Mouse (Mus musculus): ENCODE results near the gene Ints7. TPM values are rescaled to one million over a fixed set of nuclear protein-coding genes. Genes with fewer than 3 reads are reported as not detected.

The Ints7 gene
- polyA plus RNA-seq, 1 experiment from 2014 or later = 62.9 TPM

DNA sequence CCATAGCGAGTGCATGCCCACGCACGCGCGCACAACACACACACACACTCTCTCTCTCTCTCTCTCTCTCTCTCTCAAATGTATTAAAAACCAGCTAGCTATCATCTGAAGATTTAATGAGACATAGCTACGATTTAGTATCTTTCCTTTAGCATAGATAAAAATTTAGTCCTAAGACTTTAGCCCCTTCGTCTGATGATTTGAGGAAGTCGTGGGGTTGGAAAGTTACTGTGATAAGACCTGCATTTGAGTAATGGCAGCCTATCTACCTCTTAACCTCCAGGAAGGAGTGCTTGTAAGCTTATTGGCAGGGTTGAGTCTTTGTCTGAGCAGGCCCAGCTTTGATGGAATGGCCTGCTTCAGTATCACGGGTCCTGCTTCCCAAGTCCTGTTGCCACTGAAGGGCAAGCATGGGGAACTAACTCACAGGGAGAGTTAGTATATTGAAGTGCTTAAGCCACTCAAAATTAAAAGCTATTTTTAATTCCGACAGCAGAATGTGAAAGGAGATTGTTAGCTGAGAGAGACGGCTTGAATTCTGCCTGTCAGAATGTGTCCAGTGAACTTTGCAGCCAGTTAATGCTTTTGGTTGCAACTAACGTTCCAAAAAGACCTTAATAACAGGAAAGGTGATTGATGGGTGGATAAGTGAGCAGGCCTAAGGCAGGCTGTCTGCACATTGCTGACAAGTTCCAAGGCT, 42.8 kb downstream of the Ints7 start:
- Histone ChIP-seq H3K9ac (no peak overlapping the region), H3K27me3 (replicated peaks) (no peaks in the 10 kb centered on the region), H3K9me3 (no peaks in the 10 kb centered on the region), H3K4me1 (no peaks in the 10 kb centered on the region), H3K4me3 (no peak overlapping the region), H3K36me3 (peaks cover 88% of the 10 kb centered on the region), H3K4me2 (replicated peaks) (no peak overlapping the region), H3K27ac (no peak overlapping the region)
- ATAC-seq (ENCODE audit: low FRiP score, low read depth) = no peak
- WGBS = 94% methylated on average over 12 of the region's 12 CpGs

DNA sequence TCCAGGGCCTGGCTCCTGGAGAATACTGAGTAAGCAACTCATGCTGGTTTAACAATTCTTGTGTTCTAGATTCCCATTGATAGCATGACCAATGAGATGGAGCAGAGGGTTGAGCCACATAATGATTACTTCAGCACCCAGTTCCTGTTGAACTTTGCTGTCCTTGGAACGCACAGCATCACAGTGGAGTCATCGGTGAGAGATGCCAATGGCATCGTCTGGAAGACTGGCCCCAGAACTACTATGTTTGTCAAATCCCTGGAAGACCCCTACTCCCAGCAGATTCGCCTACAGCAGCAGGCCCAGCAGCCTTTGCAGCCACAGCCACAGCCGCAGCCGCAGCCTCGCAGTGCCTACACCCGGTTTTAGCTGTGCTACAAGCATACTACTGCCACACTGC, 45.7 kb downstream of the Ints7 start:
- H3K9me3 ChIP-seq = no peaks in the 10 kb centered on the region
- H3K4me3 ChIP-seq = no peak overlapping the region
- H3K27me3 ChIP-seq (replicated peaks) = no peaks in the 10 kb centered on the region
- no peaks in the 10 kb centered on the region for H3K4me1 ChIP-seq
- 95% methylated on average over 8 of the region's 8 CpGs for WGBS
- no peak overlapping the region for H3K27ac ChIP-seq
- no peak overlapping the region for H3K9ac ChIP-seq
- H3K36me3 ChIP-seq = peaks cover 65% of the 10 kb centered on the region
- no peak for ATAC-seq (ENCODE audit: low FRiP score, low read depth)
- H3K4me2 ChIP-seq (replicated peaks) = no peak overlapping the region

DNA sequence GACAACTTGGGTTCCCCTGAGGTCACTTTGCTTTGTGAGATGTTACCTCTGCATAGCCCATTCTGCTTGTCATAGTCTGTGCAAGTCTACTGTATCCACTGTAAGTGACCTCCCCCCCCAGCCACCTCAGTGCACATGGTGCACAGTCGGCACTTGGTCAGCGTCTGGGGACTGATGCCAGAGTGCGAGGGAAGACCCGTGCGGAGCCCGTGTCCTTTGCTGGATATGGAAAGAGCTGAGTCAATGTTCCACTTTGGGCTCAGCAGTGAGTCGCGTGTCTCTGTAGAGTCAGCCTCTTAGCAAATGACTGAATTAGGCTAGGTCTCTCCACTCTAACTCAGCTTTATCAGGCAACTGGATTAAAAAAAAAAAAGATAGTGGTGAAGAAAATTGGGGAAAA, 47.4 kb downstream of the Ints7 start:
- Histone ChIP-seq H3K27me3 (replicated peaks) (no peaks in the 10 kb centered on the region), H3K36me3 (peaks cover 48% of the 10 kb centered on the region), H3K27ac (no peak overlapping the region), H3K9ac (no peak overlapping the region), H3K4me1 (no peaks in the 10 kb centered on the region), H3K4me3 (no peak overlapping the region), H3K4me2 (replicated peaks) (no peak overlapping the region), H3K9me3 (no peaks in the 10 kb centered on the region)
- ATAC-seq (ENCODE audit: low FRiP score, low read depth) = no peak
- WGBS = 97% methylated on average over 8 of the region's 8 CpGs

DNA sequence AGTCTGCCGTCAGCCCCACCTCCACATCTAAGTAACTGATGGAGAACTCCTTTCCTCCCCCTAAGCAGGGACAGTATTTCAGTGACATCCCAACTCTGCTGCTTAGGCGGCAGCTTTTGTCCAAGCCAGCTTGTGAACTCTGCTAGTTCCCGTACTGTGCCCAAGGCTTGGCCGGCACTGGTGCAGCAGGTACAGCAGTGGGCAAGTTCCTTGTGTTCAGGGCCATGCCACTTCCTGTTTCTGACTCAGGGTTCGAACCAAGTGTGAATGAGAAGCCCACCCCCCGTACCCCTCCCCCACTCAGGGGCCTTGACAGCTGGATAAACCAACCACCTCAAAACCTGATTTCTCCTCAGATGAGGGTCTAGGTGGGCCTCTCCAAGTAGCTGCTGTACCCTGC, 49.1 kb downstream of the Ints7 start:
- Histone ChIP-seq H3K9me3 (no peaks in the 10 kb centered on the region), H3K4me2 (replicated peaks) (no peak overlapping the region), H3K4me1 (no peaks in the 10 kb centered on the region), H3K27ac (no peak overlapping the region), H3K36me3 (peaks cover 32% of the 10 kb centered on the region), H3K27me3 (replicated peaks) (no peaks in the 10 kb centered on the region), H3K4me3 (no peak overlapping the region), H3K9ac (no peak overlapping the region)
- 76% methylated on average over 6 of the region's 6 CpGs for WGBS
- no peak for ATAC-seq (ENCODE audit: low FRiP score, low read depth)

- Histone ChIP-seq H3K4me1 (no peaks in the 10 kb centered on the region), H3K4me3 (no peak overlapping the region), H3K27ac (no peak overlapping the region), H3K36me3 (peaks cover 26% of the 10 kb centered on the region), H3K4me2 (replicated peaks) (no peak overlapping the region), H3K27me3 (replicated peaks) (no peaks in the 10 kb centered on the region), H3K9ac (no peak overlapping the region), H3K9me3 (no peaks in the 10 kb centered on the region)
- ATAC-seq (ENCODE audit: low FRiP score, low read depth) = no peak
- WGBS = 68% methylated on average over 6 of the region's 6 CpGs
These were observed 49.6 kb downstream of the Ints7 start for GRCm38 (mm10) chr1:191625026-191625425.

GRCm38 (mm10) chr1:191625620-191626019, 50.2 kb downstream of the Ints7 start:
- Histone ChIP-seq H3K4me1 (no peaks in the 10 kb centered on the region), H3K27me3 (replicated peaks) (no peaks in the 10 kb centered on the region), H3K36me3 (peaks cover 20% of the 10 kb centered on the region), H3K4me2 (replicated peaks) (no peak overlapping the region), H3K9me3 (no peaks in the 10 kb centered on the region), H3K27ac (no peak overlapping the region), H3K9ac (no peak overlapping the region), H3K4me3 (no peak overlapping the region)
- WGBS = 43% methylated on average over 4 of the region's 4 CpGs
- ATAC-seq (ENCODE audit: low FRiP score, low read depth) = 0 out of 2 replicates have a peak, but pooled peaks have one; percentile 33

GRCm38 (mm10) chr1:191628457-191629169, 53.2 kb downstream of the Ints7 start:
- ATAC-seq (ENCODE audit: low FRiP score, low read depth) = no peak
- 51% methylated on average over 11 of the region's 11 CpGs for WGBS

DNA sequence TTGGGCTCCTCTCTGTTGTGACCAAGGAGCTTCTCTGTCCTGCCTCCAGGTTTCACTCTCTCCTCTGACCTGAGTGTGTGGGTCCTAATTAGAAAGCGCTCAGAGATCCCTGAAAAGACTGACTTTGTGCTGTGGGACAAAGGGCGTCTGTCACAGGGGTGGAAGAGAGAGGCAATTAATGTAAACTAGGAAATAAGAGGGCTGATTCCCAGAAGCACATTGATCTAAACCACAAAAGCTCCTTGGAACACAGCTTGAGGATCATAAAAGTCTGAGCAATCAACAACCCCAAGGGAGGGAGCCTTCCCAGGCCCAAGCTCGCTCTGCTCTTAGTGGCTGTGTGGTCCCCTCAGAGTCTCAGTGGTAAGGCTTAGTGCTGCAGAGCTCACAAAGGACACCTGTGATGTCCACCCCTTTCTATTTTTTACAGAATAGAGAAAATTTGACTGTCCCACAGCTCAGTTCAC, 53.8 kb downstream of the Ints7 start:
- no peak for ATAC-seq (ENCODE audit: low FRiP score, low read depth)
- no peak overlapping the region for H3K4me2 ChIP-seq (replicated peaks)
- no peaks in the 10 kb centered on the region for H3K4me1 ChIP-seq
- H3K27ac ChIP-seq = no peak overlapping the region
- no peaks in the 10 kb centered on the region for H3K9me3 ChIP-seq
- H3K27me3 ChIP-seq (replicated peaks) = no peaks in the 10 kb centered on the region
- no peak overlapping the region for H3K9ac ChIP-seq
- no peak overlapping the region for H3K4me3 ChIP-seq
- no peaks in the 10 kb centered on the region for H3K36me3 ChIP-seq
- WGBS = 18% methylated on average over 3 of the region's 3 CpGs

More at GRCm38 (mm10) chr1:191628457-191629169, 53.2 kb downstream of the Ints7 start:
- Histone ChIP-seq H3K27me3 (replicated peaks) (no peaks in the 10 kb centered on the region), H3K27ac (no peak overlapping the region), H3K36me3 (no peaks in the 10 kb centered on the region), H3K9me3 (no peaks in the 10 kb centered on the region), H3K9ac (no peak overlapping the region), H3K4me2 (replicated peaks) (no peak overlapping the region), H3K4me1 (no peaks in the 10 kb centered on the region), H3K4me3 (no peak overlapping the region)

GRCm38 (mm10) chr1:191632511-191633095, 57.2 kb downstream of the Ints7 start:
- Histone ChIP-seq H3K4me1 (no peaks in the 10 kb centered on the region), H3K27me3 (replicated peaks) (no peaks in the 10 kb centered on the region), H3K4me3 (no peak overlapping the region), H3K36me3 (no peaks in the 10 kb centered on the region), H3K9ac (no peak overlapping the region), H3K27ac (no peak overlapping the region), H3K9me3 (no peaks in the 10 kb centered on the region), H3K4me2 (replicated peaks) (no peak overlapping the region)
- 83% methylated on average over 6 of the region's 6 CpGs for WGBS
- no peak for ATAC-seq (ENCODE audit: low FRiP score, low read depth)

DNA sequence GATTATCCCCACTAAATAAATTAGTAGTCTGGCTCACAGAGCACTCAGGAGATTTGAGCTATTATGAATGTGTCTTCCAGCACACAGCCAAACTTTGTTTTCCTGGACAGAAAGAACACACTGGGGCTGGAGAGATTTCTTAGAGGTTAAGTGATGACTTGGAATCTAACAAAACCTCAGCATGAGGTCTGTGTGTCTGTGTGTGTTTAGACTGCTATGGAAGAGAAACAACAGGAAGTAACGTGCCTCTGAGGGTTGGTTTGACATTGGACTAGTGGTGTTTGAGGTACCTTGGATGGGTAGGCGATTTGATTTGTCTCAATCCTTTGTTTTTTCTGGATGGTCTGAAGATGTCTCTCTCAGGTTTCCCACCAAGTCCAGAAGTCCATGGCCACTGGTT, 58.7 kb downstream of the Ints7 start:
- no peaks in the 10 kb centered on the region for H3K9me3 ChIP-seq
- H3K36me3 ChIP-seq = no peaks in the 10 kb centered on the region
- WGBS = 73% methylated on average over 2 of the region's 2 CpGs
- H3K4me3 ChIP-seq = no peak overlapping the region
- H3K27me3 ChIP-seq (replicated peaks) = no peaks in the 10 kb centered on the region
- no peaks in the 10 kb centered on the region for H3K4me1 ChIP-seq
- H3K4me2 ChIP-seq (replicated peaks) = no peak overlapping the region
- no peak overlapping the region for H3K9ac ChIP-seq
- no peak for ATAC-seq (ENCODE audit: low FRiP score, low read depth)
- H3K27ac ChIP-seq = no peak overlapping the region

DNA sequence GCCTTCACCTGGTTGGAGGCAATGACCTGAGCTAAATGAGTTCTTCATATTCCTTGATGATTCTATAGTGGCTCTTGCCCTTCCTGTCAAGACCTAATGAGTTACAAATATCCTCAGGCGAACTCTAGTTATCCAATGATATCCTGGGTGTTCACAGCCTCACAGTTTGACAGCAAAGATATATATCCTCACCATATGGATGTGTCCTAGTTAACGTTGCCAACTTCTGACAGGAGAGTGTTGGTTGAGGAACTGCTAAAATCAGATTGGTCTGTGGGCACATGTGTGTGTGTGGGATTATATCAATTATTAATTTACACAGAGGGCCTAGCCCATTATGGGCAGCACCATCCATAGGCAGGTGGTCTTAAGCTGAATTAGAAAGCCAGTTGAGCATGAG, 63.0 kb downstream of the Ints7 start:
- ATAC-seq (ENCODE audit: low FRiP score, low read depth) = no peak
- H3K27me3 ChIP-seq (replicated peaks) = no peaks in the 10 kb centered on the region
- no peak overlapping the region for H3K4me2 ChIP-seq (replicated peaks)
- H3K9me3 ChIP-seq = no peaks in the 10 kb centered on the region
- H3K9ac ChIP-seq = no peak overlapping the region
- 83% methylated on average over 2 of the region's 2 CpGs for WGBS
- H3K27ac ChIP-seq = no peak overlapping the region
- H3K4me1 ChIP-seq = 0 out of 2 replicates have a peak, but pooled peaks cover 5% of the 10 kb centered on the region
- H3K36me3 ChIP-seq = no peaks in the 10 kb centered on the region
- H3K4me3 ChIP-seq = no peak overlapping the region

- Histone ChIP-seq H3K27ac (no peak overlapping the region), H3K9me3 (no peaks in the 10 kb centered on the region), H3K27me3 (replicated peaks) (no peaks in the 10 kb centered on the region), H3K4me2 (replicated peaks) (no peak overlapping the region), H3K4me3 (no peak overlapping the region), H3K9ac (no peak overlapping the region), H3K4me1 (0 out of 2 replicates have a peak, but pooled peaks cover 5% of the 10 kb centered on the region), H3K36me3 (no peaks in the 10 kb centered on the region)
- no peak for ATAC-seq (ENCODE audit: low FRiP score, low read depth)
- WGBS = 72% methylated on average over 3 of the region's 3 CpGs
These were observed 63.9 kb downstream of the Ints7 start for GRCm38 (mm10) chr1:191639200-191639807.
